Mouse (Mus musculus): ENCODE measurements around the gene Mpo. TPM values are rescaled to one million over a fixed set of nuclear protein-coding genes. Genes with fewer than 3 reads are reported as not detected.

The Mpo gene
- not detected for polyA plus RNA-seq (2017; shearing (Covaris generic))

- no peak for ATAC-seq
Measured at GRCm38 (mm10) chr11:87793460-87793859, at the start of gene Mpo. Gene Mpo (plus strand): TSS chr11:87793581.

DNA sequence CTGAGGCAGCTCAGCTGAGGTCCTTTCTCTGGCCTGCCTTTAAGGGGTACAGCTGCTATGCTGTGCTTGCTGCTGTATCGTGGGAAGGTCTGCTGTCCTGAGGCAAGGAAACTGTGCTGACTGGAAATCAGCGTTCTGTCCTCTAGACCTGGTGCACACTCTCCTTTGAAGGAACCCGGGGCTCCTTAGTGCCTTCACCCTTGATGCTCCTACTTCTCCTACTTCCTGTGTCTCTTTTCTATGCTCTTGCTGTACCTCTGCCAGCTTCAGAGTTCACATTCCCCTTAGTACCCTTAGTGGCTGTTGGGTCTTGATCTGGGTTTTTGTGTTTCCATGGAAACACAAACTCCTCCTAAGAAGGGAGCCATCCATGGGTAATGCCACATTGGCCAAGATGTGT is 49.7 kb upstream of the Mpo start:
- no peak for ATAC-seq

GRCm38 (mm10) chr11:87744964-87745363 is 48.4 kb upstream of the Mpo start:
- peak; percentile 73 for ATAC-seq

DNA sequence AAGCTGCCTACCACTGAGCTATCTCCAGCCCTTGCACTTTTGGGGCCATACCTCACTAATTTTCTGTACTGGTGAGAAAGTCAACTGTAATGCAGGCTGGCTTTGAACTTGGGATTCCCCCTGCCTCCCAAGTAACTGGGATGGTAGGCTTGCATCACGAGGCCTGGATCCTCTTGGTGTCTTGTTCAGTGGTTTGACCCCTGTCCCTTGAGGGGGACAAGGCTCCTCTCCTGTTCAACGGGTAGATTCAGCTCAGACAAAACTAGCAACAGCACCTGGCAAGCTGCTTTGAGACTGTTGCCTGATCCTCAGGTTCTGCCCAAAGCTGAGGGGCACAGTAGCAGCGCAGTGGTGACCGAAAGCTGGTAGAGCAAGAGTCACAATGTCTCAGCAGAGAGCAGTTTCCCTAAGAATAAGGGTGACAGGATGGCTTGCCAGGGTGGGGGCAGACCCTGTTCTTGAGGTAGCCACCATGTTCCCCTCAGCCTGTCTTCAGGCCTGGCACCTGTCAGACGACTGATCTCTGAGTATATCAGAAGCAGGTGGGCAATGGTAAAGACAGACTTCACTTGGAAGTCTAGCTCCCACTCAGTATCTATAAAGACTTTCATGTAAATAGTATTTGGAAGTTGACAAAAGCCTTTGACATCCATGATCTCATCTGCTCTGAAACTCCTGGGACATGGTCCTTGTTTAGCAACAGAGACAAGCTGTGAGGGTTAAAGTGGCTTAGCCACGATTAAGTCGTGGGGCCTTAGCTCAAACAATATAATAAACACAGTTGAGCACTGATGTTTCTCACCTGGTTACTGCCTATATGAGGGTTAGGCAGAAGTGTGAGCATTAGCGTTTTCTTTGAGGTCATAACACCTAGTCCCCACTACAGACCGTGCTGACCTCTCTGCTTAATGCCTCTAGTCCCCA is 47.5 kb upstream of the Mpo start:
- ATAC-seq: no peak

DNA sequence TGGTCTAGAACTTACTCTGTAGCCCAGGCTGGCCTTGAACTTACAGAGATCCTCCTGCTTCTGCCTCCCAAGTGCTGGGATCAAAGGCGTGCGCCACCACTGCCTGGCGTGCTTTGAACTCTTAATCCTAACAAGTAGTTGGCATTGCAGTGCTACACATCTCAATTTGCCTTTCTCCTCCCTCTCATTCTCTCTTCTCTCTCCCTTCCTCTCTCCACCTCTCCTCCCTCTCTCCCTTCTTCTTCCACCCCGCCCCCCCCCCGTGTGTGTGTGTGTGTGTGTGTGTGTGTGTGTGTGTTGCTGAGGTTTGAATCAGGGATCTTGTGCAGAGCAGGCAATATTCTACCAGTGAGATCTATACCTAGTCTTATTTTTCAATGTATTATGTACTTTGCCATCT is 46.1 kb upstream of the Mpo start:
- no peak for ATAC-seq

DNA sequence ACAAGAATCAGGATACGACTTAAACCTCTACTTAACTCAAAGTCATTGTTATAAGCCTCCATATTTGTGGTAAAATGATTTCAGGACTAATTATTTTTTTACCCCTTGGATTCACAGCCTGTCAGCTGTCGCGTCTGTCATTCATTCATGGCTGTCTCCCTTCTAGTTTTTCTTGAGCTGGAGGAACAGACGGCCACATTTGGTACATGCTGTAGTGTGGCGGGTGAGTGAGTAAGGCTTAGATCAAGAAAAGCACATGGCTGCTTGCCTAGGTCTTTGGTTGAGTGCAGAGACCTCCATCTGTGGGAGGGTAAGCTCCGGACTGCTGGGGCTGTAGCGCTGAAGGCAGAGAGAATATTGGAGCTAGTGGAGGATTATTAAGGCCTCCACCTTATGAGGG is 45.7 kb upstream of the Mpo start:
- no peak for ATAC-seq

DNA sequence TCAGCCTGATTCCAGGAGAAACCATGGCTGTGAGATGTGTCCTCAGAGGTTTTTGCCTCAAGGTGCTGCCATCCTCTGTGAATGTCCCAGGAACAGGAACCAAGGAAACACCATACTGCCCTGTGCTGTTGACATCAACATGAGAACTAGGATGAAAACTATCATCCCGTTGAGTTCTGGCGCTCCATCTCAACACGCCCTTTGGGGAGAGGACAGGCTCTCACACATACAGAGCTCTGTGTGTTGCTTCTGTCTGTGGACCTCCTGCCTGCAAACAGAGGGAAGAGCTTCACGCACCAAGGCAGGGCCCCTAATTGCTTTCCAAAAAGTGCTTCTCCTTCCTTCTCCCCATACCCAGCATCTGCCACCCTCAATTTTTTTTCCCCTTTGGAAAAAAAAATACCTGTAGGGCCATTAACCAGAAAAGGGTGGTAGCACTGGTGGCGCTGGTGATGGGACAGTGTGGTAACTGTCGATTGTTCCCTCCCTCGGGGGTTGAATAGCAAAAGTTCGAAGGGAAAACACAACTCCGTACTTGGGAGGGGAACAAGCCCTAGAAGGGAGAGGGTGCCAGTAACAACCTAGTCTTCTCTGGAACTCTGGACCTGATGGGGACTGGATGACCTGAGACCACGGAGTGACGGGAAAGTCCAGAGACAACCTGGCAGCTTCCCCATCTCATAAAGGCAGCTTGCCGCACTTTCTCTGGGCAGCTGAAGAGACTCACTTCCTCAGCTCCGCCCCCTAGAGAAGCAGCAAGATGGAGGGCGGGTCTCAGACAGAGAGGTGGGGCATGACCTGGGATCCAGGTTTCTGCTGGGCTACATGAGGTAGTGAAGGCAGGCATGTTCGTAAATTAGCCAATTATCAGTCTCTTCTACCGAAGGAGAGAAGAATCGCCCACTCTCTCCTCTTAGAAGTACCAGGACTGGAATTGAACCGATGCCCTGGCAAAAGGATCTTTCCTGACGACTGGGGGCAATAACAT is 45.0 kb upstream of the Mpo start:
- ATAC-seq: peak; percentile 38

GRCm38 (mm10) chr11:87749192-87750042 is 44.0 kb upstream of the Mpo start:
- ATAC-seq: peak; percentile 64

- no peak for ATAC-seq
Measured at GRCm38 (mm10) chr11:87750043-87750421, 43.3 kb upstream of the Mpo start.

- peak; percentile 11 for ATAC-seq
Measured at GRCm38 (mm10) chr11:87750521-87750920, 42.9 kb upstream of the Mpo start.

DNA sequence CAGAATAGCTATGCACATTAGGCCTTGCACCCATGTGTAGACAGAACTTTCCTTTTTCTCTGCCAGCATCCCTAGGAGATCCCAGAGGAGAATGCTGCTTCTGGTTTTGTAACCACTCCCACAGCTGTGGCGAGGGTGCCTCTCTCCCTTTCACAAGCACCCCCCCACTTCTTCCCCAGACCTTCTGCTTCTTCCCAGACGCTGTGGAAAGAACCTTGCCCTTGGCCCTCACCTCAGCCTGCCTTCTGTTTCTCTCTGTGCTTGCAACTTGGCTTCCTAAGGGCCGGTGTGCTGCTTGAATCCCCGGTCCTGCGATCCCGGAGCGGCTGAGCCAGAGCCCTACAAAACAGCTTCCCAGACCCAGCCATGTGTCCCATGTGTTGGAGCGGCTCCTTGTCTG is 42.4 kb upstream of the Mpo start:
- no peak for ATAC-seq

GRCm38 (mm10) chr11:87751491-87751966 is 41.9 kb upstream of the Mpo start:
- ATAC-seq: peak; percentile 32

GRCm38 (mm10) chr11:87752307-87752706 is 41.1 kb upstream of the Mpo start:
- no peak for ATAC-seq

DNA sequence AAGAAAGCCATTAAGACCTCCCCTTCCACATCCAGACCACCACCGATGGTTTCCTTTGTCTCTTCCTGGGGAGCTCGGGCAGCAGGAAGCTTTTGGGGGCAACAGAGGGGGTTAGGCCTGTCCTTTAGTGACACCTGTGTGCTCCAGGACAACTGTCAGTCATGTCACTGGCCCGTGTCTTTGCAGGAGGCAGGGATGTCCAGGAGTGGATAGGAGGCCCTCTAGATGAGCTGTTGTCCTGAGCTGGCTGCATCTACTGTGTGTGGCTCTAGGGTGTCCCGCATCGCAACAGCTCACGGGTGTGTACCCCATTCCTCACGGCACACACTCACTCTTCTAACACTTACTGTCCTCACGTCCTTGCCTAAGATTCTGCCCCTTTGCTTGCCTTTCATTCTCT is 40.1 kb upstream of the Mpo start:
- ATAC-seq: no peak

DNA sequence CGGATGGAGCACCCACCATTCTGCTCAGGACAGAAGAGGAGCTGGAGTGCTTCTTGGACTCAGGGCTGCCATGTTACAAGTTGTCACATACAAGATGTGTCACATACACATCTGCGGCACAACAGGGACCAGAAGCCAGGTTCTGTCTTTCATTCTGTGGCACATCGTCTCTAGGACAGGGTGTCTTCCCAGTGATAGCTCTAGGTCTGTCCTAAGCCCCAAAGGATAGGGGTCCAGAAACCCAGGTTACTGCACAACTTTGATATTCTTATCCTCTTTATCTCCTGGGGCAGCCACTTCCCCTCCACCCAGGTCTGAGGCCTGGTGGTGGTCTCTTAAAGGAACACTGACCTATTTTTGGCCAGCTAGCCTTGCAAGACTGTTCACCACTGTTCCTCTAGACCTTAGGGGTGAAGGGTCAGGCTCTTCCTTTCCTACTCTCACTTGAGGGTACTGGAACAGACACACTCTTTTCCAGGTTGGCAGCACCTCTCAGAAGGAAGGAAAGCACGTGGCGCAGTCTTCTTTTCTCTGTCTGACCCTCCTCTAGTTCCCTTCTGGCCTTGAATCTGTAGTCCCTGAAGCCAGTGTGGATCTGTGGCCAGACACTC is 39.4 kb upstream of the Mpo start:
- ATAC-seq: no peak

DNA sequence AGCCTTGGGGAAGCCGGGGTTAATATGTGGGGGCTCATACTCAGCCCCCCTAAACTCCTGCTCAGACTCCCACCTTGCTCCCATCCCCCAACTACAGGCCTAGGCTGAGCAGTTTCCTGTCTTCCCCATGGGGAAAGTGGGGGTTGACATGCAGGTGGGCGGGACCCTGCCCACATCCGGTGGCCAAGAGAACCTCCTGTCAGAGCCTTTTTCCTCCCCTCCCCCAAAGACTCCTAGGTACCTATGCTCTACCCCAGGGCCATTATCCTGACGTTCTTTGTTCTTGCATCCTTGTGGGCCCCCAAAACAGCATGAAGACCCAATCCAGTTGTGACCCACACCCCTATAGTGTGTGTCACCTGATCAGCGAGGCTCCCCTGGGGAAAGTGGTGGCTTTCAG is 38.8 kb upstream of the Mpo start:
- peak; percentile 26 for ATAC-seq

DNA sequence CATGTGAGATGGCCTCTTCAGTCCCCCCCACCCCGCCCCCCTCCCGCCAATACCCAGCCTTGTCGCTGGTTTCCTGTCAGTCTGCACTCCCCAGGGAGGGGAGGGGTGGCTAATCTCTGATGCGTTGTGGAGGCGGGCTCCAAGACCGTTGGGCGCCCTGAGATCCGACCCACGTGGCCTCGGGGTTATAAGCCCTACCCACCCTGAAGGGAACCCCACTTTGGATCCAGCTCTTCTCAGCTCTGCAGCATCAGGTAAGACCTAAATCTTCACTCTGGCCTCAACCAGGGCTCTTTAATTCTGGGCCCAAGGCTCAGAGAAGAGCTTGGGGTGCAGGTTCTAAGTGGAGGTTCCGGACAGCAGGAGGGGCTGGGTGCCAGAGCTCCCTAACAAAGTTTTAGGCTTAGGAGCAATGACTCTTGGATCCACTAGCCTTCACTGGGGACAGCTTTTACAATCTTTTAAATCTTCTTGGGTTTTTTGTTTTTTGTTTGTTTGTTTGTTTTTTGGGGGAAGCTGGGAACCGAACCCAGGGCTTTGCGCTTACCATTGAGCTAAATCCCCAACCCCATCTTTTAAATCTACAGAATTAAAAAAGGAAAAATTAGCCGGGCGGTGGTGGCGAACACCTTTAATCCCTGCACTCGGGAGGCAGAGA is 37.9 kb upstream of the Mpo start:
- peak; percentile 57 for ATAC-seq

GRCm38 (mm10) chr11:87756251-87756820 is 37.0 kb upstream of the Mpo start:
- ATAC-seq: peak; percentile 5

GRCm38 (mm10) chr11:87757001-87757954 is 36.1 kb upstream of the Mpo start:
- peak; percentile 10 for ATAC-seq
